Mouse (Mus musculus) Patski (cell line): ENCODE measurements around the gene Adgrl3. TPM values are rescaled to one million over a fixed set of nuclear protein-coding genes. Genes with fewer than 3 reads are reported as not detected.

Experiments
- ATAC-seq: fragments of 100-300 bp; one replicate; pipeline ENCODE4 v1.8.0; 2021
- CTCF ChIA-PET: fragments of 350-600 bp; sonication (Branson Sonifier 250); formaldehyde crosslinking; loops from one replicate; lab custom pipeline; 2022; ENCODE audit warnings: inconsistent platforms; lab: Charles Lee
- POLR2A ChIA-PET: fragments of 350-600 bp; sonication (Branson Sonifier 250); formaldehyde crosslinking; loops from one replicate; lab custom pipeline; 2022; ENCODE audit warnings: antibody characterized with exemption, inconsistent platforms; lab: Charles Lee
- DNase-seq: peaks from one replicate; pipeline ENCODE4 v3.0.0-alpha.2; 2011; ENCODE audit warnings: low read depth, low spot score
- H3K27me3 ChIP-seq: fragments of 371-371 bp; one replicate; pipeline ENCODE4 v1.5.1; 2021
- CTCF ChIP-seq: fragments of 100-300 bp; IDR thresholded peaks from one replicate; pipeline ENCODE4 v1.5.1; 2021
- in situ Hi-C: fragments of 300-500 bp; cut with MboI; formaldehyde crosslinking; loops from 3 replicates; pipeline ENCODE4 v1.11.1; 2018; ENCODE audit warnings: low pct_unique_long_range_greater_than_20kb, mixed read lengths
- polyA plus RNA-seq: library from polyadenylated mRNA; unstranded; gene quantifications from one replicate; pipeline ENCODE4 v1.2.3, GENCODE M21; 2021

Gene Adgrl3
- polyA plus RNA-seq, 1 experiment from 2014 or later, result 0.03 TPM

DNA sequence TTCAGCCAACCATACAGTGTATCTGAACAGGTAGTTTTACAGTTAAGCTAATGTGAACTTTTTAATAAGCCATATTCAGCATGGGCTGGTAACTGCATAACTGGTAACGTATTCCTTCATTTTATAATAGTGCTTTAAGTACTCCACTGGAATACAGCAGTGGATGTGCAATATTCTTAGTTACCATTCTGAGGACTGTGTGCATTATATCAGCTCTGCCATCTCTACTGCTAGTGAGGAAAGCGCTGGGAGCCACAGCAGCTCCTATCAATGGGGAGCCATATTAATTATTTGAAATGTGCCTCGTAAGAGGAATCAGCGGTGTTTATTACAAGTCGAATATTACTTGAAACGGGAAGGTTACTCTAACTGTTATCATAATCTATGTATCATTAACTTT is 539.0 kb downstream of the Adgrl3 start:
- ATAC-seq (no peak), DNase-seq (no peak)
- TF ChIP-seq CTCF, result no peak
- peaks cover 9% of the 10 kb centered on the region for H3K27me3 ChIP-seq
- ChIA-PET CTCF (no interaction called here), POLR2A (no interaction called here)
- in situ Hi-C loops, result no loop called here

DNA sequence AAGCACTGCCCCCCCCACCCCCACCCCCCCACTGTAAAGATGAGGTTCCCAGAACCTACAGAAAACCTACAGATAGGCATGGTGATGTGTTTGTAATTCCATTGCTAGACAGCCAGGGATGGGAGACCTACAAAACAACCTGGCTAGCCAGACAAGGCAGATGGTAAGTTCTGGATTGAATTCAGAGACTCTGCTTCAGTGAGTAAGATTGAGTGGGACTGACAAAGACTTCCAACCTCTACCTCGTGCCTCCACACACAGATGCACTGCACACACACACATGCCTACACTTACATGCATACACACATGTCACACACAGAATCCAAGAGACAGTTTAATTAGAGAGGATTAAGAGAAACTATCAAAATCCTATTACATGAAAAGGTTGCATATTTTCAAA is 544.4 kb downstream of the Adgrl3 start:
- ATAC-seq, result no peak
- POLR2A ChIA-PET, result no interaction called here
- TF ChIP-seq CTCF, result no peak

DNA sequence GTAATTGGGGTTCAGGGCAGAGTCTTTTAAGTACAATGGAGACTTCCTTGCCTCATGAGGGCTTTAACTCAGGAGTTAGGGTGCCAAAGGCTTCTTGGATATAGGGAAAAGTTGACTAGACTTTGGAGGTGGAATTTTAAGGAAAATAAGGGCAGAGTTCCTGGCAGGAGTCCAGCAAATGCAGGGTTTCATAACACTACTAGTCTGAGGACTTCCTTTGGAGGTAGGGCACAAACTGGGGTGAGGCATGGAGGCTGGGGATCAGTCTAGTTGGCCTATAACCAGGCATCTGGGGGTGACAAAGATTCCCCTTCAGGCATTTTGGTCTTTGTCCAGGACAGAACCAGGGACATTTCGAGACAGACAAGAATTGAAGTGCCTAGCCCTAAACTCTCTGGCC is 546.6 kb downstream of the Adgrl3 start:
- POLR2A ChIA-PET, result no interaction called here
- no peak for ATAC-seq
- no peak for DNase-seq
- CTCF ChIA-PET, result no interaction called here
- H3K27me3 ChIP-seq, result no peaks in the 10 kb centered on the region
- TF ChIP-seq CTCF, result no peak
- in situ Hi-C loops, result no loop called here

More for the DNA sequence above, 544.4 kb downstream of the Adgrl3 start:
- peaks cover 5% of the 10 kb centered on the region for H3K27me3 ChIP-seq
- CTCF ChIA-PET, result no interaction called here
- no peak for DNase-seq
- in situ Hi-C loops, result no loop called here

DNA sequence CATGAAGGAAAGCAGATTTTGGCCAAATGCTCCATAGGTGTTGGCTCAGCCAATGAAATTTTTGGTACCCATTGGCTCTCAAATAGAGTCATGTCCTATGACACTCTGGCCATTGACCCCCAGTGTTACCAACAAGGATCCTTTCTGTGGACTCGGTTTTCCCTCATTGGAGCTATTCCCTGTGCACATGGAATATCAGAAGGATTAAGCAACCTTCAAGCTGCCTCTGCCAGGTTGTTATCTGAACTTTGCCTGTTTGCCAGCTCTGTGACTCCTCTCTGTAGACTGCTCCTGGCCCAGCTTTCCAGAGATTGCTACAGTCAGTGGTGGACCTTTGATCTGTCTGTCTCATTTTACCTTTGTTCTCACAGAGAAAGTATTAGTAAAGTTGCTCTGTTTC is 548.8 kb downstream of the Adgrl3 start:
- no peak for TF ChIP-seq CTCF
- H3K27me3 ChIP-seq, result no peaks in the 10 kb centered on the region
- ATAC-seq (no peak), DNase-seq (no peak)
- POLR2A ChIA-PET, result no interaction called here
- CTCF ChIA-PET, result no interaction called here
- in situ Hi-C loops, result no loop called here

DNA sequence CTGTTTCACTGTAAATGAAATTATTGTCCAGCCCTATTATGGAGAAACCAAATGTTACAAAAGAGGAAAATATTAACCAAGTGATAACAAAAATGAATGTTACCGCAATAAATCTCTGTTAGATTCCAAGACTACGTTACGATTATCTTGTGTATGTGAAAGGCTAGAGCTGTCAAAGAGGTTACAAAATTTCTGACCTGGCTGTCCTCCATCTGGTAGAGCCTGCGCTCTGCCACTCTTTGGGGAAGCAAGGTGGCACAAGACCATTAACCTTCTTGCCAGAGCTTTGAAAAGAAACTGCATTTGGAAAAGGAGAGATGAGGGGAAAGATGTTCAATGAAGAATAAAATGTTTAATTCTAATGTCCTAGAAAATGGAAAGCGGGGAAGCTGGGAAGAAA is 562.9 kb downstream of the Adgrl3 start:
- ChIA-PET CTCF (interaction anchor here (0.9 kb wide), 1 partner anchor 108 kb away, joined by 3 read pairs; no protein-coding TSS in a partner anchor), POLR2A (no interaction called here)
- DNase-seq (no peak), ATAC-seq (no peak)
- H3K27me3 ChIP-seq, result peaks cover 4% of the 10 kb centered on the region
- no peak for TF ChIP-seq CTCF
- in situ Hi-C loops, result no loop called here

DNA sequence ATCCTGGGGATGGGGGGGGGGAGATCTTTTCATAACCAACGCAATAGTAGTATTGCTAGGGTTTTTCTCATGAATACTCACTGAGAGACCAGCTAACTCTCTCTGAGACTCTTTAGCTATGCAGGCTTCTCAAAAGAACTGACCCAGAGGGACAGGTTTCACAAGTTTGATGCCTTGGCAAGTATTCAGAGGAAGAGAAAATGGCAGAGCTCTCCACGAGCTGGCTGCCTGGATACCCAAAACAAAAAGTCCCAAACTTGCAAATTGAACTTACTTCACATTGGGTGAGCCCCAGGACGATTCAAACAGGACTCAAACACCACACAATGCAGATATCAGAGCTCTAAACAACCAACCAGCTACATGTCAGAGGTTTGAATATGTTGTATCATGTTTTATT is 563.5 kb downstream of the Adgrl3 start:
- POLR2A ChIA-PET, result no interaction called here
- CTCF ChIA-PET, result interaction anchor here (0.9 kb wide), 1 partner anchor 108 kb away, joined by 3 read pairs; no protein-coding TSS in a partner anchor
- in situ Hi-C loops, result no loop called here
- TF ChIP-seq CTCF, result no peak
- peaks cover under 1% of the 10 kb centered on the region for H3K27me3 ChIP-seq
- DNase-seq (no peak), ATAC-seq (no peak)

DNA sequence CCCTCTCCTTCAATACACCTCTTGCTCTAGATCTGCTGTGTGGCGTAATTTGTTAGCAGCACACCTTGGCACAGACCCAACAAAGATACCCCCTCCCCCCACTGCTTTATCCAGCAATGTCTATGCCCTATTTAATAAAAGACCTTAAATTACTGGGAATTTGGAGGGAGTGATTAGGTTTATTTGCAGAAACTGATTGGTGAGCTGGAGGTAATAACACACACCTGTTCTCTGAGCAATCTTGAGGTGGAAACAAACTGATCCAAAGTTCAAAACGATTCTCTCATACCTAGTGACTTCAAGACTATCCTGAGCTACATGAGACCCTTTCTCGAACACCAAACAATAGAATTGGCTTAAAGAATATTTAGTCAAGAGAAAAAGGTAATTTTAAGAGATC is 565.0 kb downstream of the Adgrl3 start:
- ChIA-PET POLR2A (no interaction called here), CTCF (no interaction called here)
- ATAC-seq (no peak), DNase-seq (no peak)
- H3K27me3 ChIP-seq, result no peaks in the 10 kb centered on the region
- in situ Hi-C loops, result no loop called here
- TF ChIP-seq CTCF, result no peak

DNA sequence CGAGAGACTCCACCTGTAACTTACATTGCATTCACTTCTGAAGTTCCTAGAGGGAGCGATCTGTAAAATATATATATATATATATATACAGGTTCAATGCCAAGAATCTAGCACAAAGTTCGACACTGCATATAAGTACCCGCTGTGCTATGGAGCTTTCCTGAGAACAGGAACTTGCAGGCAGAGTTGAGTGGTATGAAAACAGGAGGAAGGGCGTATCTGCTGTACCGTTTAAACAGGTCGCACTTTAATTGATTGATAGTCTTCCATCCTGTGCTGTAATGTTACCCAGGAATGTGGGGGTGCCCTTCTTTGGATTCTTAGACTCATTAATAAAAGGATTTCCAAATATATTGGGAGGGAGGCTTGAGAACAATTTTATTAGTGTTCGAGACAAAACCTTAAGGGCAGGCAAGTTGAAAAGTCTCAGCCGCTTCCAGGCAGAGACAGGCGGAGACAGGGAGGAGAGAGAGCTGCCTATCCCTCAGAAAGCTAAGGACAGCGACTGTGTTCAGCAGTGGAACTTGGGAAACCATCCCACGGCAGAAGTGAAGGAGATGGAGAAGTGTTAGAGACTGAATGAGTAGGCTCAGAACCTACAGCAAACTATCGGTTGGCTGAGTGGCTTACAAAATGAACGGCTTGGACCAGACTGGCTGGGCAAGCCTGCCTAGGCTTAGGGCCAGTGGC is 570.2 kb downstream of the Adgrl3 start:
- ATAC-seq, result no peak
- no peak for DNase-seq
- no peak for TF ChIP-seq CTCF
- H3K27me3 ChIP-seq, result no peaks in the 10 kb centered on the region
- in situ Hi-C loops, result no loop called here
- CTCF ChIA-PET, result no interaction called here
- POLR2A ChIA-PET, result no interaction called here

DNA sequence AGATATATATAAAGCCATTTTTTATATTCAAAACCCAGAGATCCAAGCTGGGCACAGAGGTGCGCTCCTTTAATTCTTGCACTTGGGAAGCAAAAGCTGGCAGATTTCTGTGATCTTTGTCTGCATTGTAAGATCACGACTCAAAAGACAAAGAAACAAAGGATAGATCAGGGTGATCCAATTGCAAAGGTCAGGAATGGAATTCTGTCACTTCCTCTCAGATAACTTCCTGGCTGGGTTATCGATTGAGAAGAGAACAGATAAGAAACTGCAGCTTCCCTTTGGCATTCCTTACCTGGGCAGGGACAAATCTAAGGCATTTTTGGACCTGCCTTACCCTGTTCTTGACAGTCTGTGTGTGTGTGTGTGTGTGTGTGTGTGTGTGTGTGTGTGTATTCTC is 571.5 kb downstream of the Adgrl3 start:
- ChIA-PET POLR2A (no interaction called here), CTCF (no interaction called here)
- ATAC-seq (no peak), DNase-seq (no peak)
- in situ Hi-C loops, result no loop called here
- no peak for TF ChIP-seq CTCF
- no peaks in the 10 kb centered on the region for H3K27me3 ChIP-seq

DNA sequence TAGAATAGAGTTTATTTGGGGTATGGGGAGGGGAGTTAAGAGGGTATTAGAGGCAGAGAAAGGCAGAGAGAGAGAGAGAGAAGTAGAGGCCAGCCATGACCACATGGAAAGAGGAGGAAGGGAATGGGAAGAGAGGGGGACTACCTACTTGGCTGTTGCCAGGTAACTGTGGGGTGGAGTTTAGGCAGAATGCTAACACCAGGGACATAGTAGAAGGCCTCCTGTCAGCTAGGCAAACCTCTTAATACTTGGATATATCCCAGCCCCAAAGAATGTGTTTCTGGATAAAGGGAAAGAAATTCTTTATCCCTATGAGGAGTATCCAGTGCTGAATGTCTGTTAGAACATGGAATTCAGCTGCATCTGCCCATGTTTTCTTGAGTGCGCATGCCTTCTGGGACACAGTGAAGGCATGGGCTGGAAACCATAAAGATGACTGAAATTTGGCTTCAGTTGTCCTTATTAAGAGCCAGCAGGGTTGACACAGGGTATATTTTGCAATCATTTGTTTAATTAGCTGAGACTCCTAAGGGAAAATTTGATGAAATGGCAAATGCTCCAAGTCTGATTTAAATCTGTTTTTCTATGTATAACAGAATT is 573.6 kb downstream of the Adgrl3 start:
- H3K27me3 ChIP-seq, result peaks cover 4% of the 10 kb centered on the region
- in situ Hi-C loops, result no loop called here
- POLR2A ChIA-PET, result no interaction called here

DNA sequence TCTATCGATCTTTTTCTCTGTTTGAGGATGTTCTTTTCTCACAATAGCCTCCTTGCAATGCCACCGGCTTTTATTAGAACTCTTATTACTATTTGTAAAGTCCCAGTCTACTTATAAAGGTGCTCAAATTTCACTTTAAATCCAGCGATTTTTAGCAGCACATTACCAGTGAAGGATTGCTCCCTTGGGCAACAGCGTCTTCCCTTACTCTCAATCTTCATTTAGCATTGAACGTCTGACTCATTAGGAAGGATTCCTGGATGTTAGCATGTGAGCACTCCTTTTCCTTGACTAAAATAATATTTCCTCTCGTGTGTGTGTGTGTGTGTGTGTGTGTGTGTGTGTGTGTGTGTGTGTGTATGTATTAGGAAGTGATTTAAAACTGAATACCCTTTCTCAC is 578.1 kb downstream of the Adgrl3 start:
- CTCF ChIA-PET, result no interaction called here
- H3K27me3 ChIP-seq, result peaks cover 23% of the 10 kb centered on the region
- ATAC-seq (no peak), DNase-seq (no peak)
- no peak for TF ChIP-seq CTCF
- POLR2A ChIA-PET, result no interaction called here
- in situ Hi-C loops, result no loop called here

More for the DNA sequence above, 573.6 kb downstream of the Adgrl3 start:
- TF ChIP-seq CTCF, result no peak
- DNase-seq, result no peak
- CTCF ChIA-PET, result no interaction called here
- no peak for ATAC-seq
